Mouse (Mus musculus) embryo, embryonic 9.5 days (tissue): ENCODE measurements around the gene Nme9.
A peak's percentile ranks its signal among the peaks of the same experiment; 100 is the strongest.

ENCODE experiments used
- DNase-seq: peaks from one replicate; pipeline ENCODE4 v3.0.0-alpha.2; 2017; ENCODE audit errors: extremely low spot score

The Nme9 gene

GRCm38 (mm10) chr9:99436182-99437030, 14.9 kb upstream of the Nme9 start:
- peak; percentile 64 for DNase-seq

- no peak for DNase-seq
These were observed 14.1 kb upstream of the Nme9 start, which contains the start of gene Mras for GRCm38 (mm10) chr9:99437031-99437764. Mras (minus strand) TSS chr9:99437381.

DNA sequence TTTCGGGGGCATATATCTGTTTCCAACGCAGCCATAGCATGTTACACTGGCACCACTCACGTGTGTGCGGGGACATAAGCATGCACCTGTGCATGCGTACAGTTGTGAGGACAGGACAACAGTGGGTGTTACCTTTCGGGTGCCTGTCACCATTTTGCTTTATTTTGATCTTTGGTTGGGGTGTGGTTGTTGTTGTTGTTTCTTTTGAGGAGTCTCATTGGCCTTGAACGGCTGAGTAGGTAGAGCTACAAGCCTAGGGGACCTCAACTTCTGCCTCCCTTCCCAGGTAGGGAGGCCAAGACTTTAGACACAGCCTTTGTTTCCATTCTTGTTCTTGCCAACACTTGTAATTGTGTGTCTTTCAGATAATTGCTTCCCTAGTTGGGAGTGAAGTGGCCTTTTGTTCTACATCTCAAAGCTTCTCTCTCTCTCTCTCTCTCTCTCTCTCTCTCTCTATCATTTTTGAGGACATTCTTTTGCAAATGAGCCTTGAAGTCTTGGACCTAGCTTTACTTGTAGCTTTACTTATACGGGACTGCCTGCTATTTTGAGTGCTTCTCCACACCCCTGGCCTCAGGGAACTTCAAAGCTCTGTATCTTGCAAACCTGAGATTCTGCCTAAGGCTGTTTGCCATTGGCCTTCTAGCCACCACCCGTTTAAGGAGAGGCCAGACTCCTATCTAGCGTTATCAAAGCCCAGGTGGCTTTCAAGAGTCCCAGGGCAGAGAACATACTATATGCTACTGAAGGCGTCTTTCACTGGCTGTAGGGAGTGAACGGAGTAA, 13.3 kb upstream of the Nme9 start:
- DNase-seq, result no peak

- no peak for DNase-seq
These were observed 12.2 kb upstream of the Nme9 start for GRCm38 (mm10) chr9:99439064-99439463.

- DNase-seq, result no peak
These were observed 10.3 kb upstream of the Nme9 start for GRCm38 (mm10) chr9:99440941-99441340.

GRCm38 (mm10) chr9:99441647-99442433, 9.4 kb upstream of the Nme9 start:
- no peak for DNase-seq

DNA sequence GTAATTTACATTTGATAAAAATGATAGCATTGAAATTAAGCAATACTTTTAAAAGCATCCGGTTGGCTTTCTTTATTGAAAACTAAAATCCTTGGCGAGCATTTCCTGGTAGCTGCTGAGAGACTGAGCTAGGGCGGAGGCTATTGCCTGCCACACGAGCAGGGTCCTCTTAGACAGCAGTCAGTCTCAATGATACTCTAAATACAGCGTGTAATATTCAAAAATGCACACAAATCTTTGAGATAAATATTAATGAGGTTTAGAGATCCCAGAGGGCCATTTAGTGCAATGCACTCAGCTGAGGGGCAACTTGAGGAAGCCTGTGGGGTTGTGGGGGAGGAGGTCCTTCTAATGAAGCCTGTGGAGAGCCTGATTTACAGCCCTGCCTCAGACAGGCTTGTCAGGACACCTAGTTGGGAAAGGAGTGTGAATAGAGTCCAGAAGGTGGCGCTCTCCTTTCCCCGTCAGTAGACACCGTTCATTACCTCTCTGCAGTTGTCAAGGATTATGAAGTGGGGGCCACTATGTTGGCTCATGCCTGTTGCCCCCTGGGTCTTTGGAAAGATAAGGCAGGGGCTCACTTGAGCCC, 6.6 kb upstream of the Nme9 start:
- peak; percentile 33 for DNase-seq

GRCm38 (mm10) chr9:99446259-99446658, 5.0 kb upstream of the Nme9 start:
- no peak for DNase-seq

- DNase-seq, result no peak
These were observed 4.0 kb upstream of the Nme9 start for GRCm38 (mm10) chr9:99447323-99447722.

DNA sequence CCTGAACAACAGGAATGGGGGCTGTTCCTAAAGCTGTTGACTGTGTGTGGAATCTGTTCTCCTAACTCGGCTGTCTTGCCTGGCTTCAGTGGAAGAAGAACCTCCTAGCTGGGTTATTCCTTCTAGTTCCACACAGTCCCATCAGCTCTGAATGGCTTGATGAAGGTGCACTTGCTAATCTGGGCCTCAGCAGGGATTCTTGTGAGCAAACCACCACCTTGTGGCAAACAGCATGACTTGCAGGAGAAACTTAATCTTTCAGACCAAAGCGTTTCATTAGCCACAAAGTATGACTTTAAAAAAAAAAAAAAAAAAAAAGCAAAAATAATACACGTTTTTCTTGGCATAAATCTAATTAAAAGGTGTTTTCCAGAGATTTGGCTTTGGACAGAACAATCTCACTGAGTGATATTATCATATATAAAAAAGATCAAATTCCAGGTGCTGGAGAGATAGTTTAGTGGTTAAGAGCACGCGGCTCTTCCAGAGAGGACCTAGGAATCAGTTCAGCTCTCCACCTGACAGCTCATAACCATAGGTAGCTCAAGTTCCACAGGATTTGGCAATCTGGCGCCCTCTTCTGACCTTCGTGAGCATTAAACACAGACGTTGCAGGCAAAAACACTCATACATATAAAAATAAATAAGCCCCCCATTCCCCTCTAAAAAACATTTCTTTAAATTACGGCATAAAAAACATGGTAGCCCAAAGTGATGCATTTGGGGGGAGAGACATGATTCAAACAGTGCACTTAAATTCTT, 1.2 kb upstream of the Nme9 start:
- no peak for DNase-seq

DNA sequence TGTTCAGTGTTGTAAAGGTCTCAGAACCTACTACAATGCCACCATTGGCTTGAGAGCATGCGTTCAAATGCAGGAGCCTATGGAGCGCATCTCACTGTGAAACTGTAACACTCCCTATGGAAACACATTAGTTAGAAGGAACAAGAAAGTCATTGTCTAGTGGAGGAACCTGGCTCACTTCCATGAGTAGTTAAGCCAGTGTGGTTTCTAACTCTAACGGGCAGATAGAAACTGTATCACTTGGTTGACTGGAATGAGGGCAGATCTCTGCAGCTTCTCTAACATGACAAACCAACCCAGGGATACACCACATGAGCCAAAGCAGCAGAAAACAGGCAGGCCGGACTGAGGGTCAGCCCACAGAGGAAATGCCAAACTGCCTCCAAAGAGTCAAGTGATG, 2.9 kb downstream of the Nme9 start:
- no peak for DNase-seq

- peak; percentile 61 for DNase-seq
These were observed 7.4 kb downstream of the Nme9 start for GRCm38 (mm10) chr9:99458529-99459208.

GRCm38 (mm10) chr9:99459730-99460129, 8.5 kb downstream of the Nme9 start:
- no peak for DNase-seq

DNA sequence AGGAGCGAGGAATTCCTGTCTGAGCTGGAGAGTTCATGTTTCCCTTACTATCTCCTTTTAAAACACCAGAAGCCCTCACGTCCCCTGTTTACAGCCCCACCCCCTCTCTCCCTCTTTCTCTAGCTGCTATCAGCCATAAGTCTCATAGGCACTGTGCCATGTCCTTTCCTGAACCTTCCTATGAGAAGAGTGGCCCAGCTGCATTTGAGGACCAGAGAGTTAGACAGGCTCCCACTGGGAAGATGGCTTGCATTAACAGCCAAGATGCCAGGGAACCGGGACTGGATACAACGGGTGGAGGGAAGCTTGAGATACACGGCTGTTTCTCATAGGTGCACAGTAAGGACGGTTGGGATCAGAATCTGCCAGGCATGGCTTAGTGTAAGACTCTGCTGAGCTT, 13.6 kb downstream of the Nme9 start:
- no peak for DNase-seq

DNA sequence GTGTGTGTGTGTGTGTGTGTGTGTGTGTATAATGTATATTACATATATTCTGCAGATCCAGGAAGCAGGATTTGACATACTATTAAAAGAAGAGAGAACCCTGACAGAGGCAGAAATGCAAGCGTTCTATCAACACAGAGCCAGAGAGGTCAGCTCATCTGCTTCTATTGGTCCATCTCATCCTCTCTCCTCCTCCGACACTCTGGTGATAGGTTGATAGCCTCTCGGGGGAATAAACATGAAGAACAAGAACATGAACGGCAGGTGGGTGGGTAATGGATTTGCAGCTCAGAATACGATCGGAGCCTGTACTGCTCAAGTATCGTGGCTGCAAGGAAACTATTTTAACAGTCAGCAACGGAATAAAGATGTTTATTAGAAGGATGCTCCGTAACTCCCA, 17.3 kb downstream of the Nme9 start:
- DNase-seq, result no peak

DNA sequence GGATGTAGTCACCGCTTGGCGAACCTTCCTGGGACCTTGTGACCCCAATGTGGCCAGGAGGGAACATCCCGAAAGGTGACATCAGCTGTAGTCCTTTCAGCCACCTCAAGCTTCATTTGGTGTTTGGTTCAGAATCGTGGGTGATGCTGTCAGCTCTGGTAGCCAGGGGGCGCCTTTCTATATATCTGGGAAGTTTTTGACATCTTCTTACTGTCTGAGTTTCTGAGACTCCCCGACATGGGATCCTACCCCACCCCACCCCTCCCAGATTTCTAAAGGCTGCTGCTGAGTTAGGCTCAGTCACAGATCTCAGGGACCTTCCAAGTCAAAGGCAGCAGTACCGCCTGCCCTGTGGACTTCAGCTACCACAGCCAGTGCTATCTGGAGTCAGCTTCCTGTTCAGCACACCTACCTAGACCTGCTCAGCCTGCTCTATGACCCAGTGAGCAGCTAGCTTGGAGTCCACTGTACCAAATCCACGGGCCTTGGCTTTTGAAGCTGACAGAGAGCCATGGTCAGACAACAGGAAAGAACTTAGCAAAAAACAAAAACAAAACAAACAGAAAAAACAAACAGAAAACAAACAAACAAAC, 18.5 kb downstream of the Nme9 start:
- no peak for DNase-seq

DNA sequence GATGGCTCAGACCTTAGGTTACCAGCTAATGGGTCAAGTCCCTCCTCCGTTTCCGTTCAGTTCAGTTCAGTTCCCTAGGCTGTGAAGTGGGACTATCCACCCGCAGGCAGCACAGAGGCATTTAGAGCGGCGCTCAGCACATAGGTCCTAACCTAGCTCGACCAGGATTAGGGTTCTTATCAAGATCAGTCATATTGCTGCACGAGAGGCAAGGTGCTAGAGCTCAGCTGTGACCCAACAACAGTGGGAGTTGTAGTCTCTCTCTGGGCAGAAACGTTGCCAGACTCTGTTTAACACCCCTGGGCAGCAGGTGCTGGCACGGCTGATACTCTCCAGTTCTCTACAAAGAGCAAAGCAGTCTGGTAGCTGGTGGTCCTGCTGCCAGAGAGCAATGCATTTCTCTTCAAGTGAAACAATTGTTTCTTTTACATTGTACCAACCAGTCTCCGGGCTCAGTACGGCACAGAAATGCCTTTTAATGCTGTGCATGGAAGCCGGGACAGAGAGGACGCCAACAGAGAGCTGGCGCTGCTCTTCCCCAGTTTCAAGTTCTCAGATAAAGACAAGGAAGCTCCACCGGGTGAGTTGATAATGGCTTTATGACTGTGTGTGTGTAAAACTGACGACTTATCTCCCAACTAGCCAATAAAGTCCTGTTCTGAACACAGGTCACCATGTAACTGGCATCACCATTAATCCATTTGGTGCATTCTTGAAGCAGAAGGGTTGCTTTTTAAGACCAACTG, 19.2 kb downstream of the Nme9 start:
- no peak for DNase-seq

- no peak for DNase-seq
These were observed 20.1 kb downstream of the Nme9 start for GRCm38 (mm10) chr9:99471334-99471733.
